Mouse (Mus musculus): Measurements from ENCODE around the gene B4galnt4. TPM values are rescaled to one million over a fixed set of nuclear protein-coding genes. Genes with fewer than 3 reads are reported as not detected.

The B4galnt4 gene
- total RNA-seq, 1 experiment: 31.1 TPM

GRCm38 (mm10) chr7:141088473-141088872 is 27.6 kb downstream of the B4galnt4 start:
- peak overlapping the region; percentile 6; the same call in 1 of the 2 replicates for H3K9ac ChIP-seq (ENCODE audit: insufficient read depth, low read depth, low read length, poor library complexity, severe bottlenecking)
- H3K4me1 ChIP-seq (ENCODE audit: control insufficient read depth in 2 of 2, insufficient read depth in 2 of 2, low read length in 2 of 2, poor library complexity in 1 of 2): peaks cover 11 to 30% of the 10 kb centered on the region in 2 experiments; a peak in 2 of 4 replicates
- no peaks in the 10 kb centered on the region for H3K9me3 ChIP-seq (ENCODE audit: control insufficient read depth, insufficient read depth, low read depth, low read length)
- H3K27ac ChIP-seq (ENCODE audit: insufficient read depth, low read depth, low read length, poor library complexity, severe bottlenecking): no peak overlapping the region
- H3K4me3 ChIP-seq (ENCODE audit: insufficient read depth in 1 of 2, low read depth in 1 of 2, low read length in 2 of 2, poor library complexity in 1 of 2, severe bottlenecking in 1 of 2): peak overlapping the region; percentile 44 to 48; a peak in 3 of 4 replicates
- TF ChIP-seq MAFK (IDR thresholded peaks at IDR 0.05; ENCODE audit: insufficient read depth, low read depth, low read length) (no peak), HCFC1 (IDR thresholded peaks at IDR 0.05; ENCODE audit: borderline replicate concordance, insufficient read depth, low read length) (no peak), CHD2 (IDR thresholded peaks at IDR 0.05; ENCODE audit: low read depth, low read length) (no peak), ZNF384 (IDR thresholded peaks at IDR 0.05; ENCODE audit: low read depth, low read length) (no peak), ZC3H11A (IDR thresholded peaks at IDR 0.05; ENCODE audit: borderline replicate concordance, low read depth, low read length) (no peak)
- H3K36me3 ChIP-seq (ENCODE audit: control insufficient read depth, insufficient read depth, low read length, poor library complexity, severe bottlenecking): peaks cover 6% of the 10 kb centered on the region; the same call in 1 of the 2 replicates
- no peak for DNase-seq (ENCODE audit: low read depth, low spot score)
- in situ Hi-C loops (cut with MboI; ENCODE audit: low sequenced_read_pairs in 2 of 2, unreplicated experiment in 2 of 2): no loop called here

- Histone ChIP-seq H3K27ac (ENCODE audit: insufficient read depth, low read depth, low read length, poor library complexity, severe bottlenecking) (no peak overlapping the region), H3K9ac (ENCODE audit: insufficient read depth, low read depth, low read length, poor library complexity, severe bottlenecking) (no peak overlapping the region), H3K9me3 (ENCODE audit: control insufficient read depth, insufficient read depth, low read depth, low read length) (no peaks in the 10 kb centered on the region), H3K36me3 (ENCODE audit: control insufficient read depth, insufficient read depth, low read length, poor library complexity, severe bottlenecking) (peaks cover 8% of the 10 kb centered on the region; the same call in 1 of the 2 replicates), H3K4me3 (ENCODE audit: insufficient read depth in 1 of 2, low read depth in 1 of 2, low read length in 2 of 2, poor library complexity in 1 of 2, severe bottlenecking in 1 of 2) (no peak overlapping the region), H3K4me1 (ENCODE audit: control insufficient read depth in 2 of 2, insufficient read depth in 2 of 2, low read length in 2 of 2, poor library complexity in 1 of 2) (peaks cover 11 to 35% of the 10 kb centered on the region in 2 experiments; a peak in 2 of 4 replicates)
- no peak for TF ChIP-seq ZC3H11A (IDR thresholded peaks at IDR 0.05; ENCODE audit: borderline replicate concordance, low read depth, low read length)
- TF ChIP-seq HCFC1 (IDR thresholded peaks at IDR 0.05; ENCODE audit: borderline replicate concordance, insufficient read depth, low read length): no peak
- no peak for TF ChIP-seq MAFK (IDR thresholded peaks at IDR 0.05; ENCODE audit: insufficient read depth, low read depth, low read length)
- no peak for DNase-seq (ENCODE audit: low read depth, low spot score)
- in situ Hi-C loops (cut with MboI; ENCODE audit: low sequenced_read_pairs in 2 of 2, unreplicated experiment in 2 of 2): no loop called here
Measured at GRCm38 (mm10) chr7:141090228-141090627, 29.3 kb downstream of the B4galnt4 start.

GRCm38 (mm10) chr7:141092051-141092735 is 31.3 kb downstream of the B4galnt4 start:
- Histone ChIP-seq H3K27ac (ENCODE audit: insufficient read depth, low read depth, low read length, poor library complexity, severe bottlenecking) (no peak overlapping the region), H3K4me1 (ENCODE audit: control insufficient read depth in 2 of 2, insufficient read depth in 2 of 2, low read length in 2 of 2, poor library complexity in 1 of 2) (peaks cover 16 to 46% of the 10 kb centered on the region in 2 experiments; a peak in 3 of 4 replicates), H3K9ac (ENCODE audit: insufficient read depth, low read depth, low read length, poor library complexity, severe bottlenecking) (peak overlapping the region; percentile 68; the same call in 1 of the 2 replicates), H3K4me3 (ENCODE audit: insufficient read depth in 1 of 2, low read depth in 1 of 2, low read length in 2 of 2, poor library complexity in 1 of 2, severe bottlenecking in 1 of 2) (peak overlapping the region; percentile 32 to 49; a peak in 3 of 4 replicates), H3K36me3 (ENCODE audit: control insufficient read depth, insufficient read depth, low read length, poor library complexity, severe bottlenecking) (peaks cover 8% of the 10 kb centered on the region; the same call in 1 of the 2 replicates), H3K9me3 (ENCODE audit: control insufficient read depth, insufficient read depth, low read depth, low read length) (no peaks in the 10 kb centered on the region)
- in situ Hi-C loops (cut with MboI; ENCODE audit: low sequenced_read_pairs in 2 of 2, unreplicated experiment in 2 of 2): no loop called here
- DNase-seq (ENCODE audit: low read depth, low spot score): peak; percentile 92
- TF ChIP-seq HCFC1 (IDR thresholded peaks at IDR 0.05; ENCODE audit: borderline replicate concordance, insufficient read depth, low read length) (0 out of 2 replicates have a peak, but pooled peaks have one; percentile 35), ZC3H11A (IDR thresholded peaks at IDR 0.05; ENCODE audit: borderline replicate concordance, low read depth, low read length) (peak; percentile 37; the same call in 1 of the 2 replicates), ZNF384 (IDR thresholded peaks at IDR 0.05; ENCODE audit: low read depth, low read length) (no peak)

- no peaks in the 10 kb centered on the region for H3K9me3 ChIP-seq (ENCODE audit: control insufficient read depth, insufficient read depth, low read depth, low read length)
- H3K9ac ChIP-seq (ENCODE audit: insufficient read depth, low read depth, low read length, poor library complexity, severe bottlenecking): no peak overlapping the region
- peaks cover 10 to 30% of the 10 kb centered on the region in 2 experiments; a peak in 3 of 4 replicates for H3K4me1 ChIP-seq (ENCODE audit: control insufficient read depth in 2 of 2, insufficient read depth in 2 of 2, low read length in 2 of 2, poor library complexity in 1 of 2)
- H3K36me3 ChIP-seq (ENCODE audit: control insufficient read depth, insufficient read depth, low read length, poor library complexity, severe bottlenecking): peaks cover 8% of the 10 kb centered on the region; the same call in 1 of the 2 replicates
- no peak overlapping the region for H3K27ac ChIP-seq (ENCODE audit: insufficient read depth, low read depth, low read length, poor library complexity, severe bottlenecking)
- H3K4me3 ChIP-seq (ENCODE audit: insufficient read depth in 1 of 2, low read depth in 1 of 2, low read length in 2 of 2, poor library complexity in 1 of 2, severe bottlenecking in 1 of 2): no peak overlapping the region
- TF ChIP-seq ZNF384 (IDR thresholded peaks at IDR 0.05; ENCODE audit: low read depth, low read length): no peak
- TF ChIP-seq CHD2 (IDR thresholded peaks at IDR 0.05; ENCODE audit: low read depth, low read length): no peak
- TF ChIP-seq MAFK (IDR thresholded peaks at IDR 0.05; ENCODE audit: insufficient read depth, low read depth, low read length): no peak
- TF ChIP-seq HCFC1 (IDR thresholded peaks at IDR 0.05; ENCODE audit: borderline replicate concordance, insufficient read depth, low read length): no peak
- no peak for TF ChIP-seq ZC3H11A (IDR thresholded peaks at IDR 0.05; ENCODE audit: borderline replicate concordance, low read depth, low read length)
- in situ Hi-C loops (cut with MboI; ENCODE audit: low sequenced_read_pairs in 2 of 2, unreplicated experiment in 2 of 2): no loop called here
- DNase-seq (ENCODE audit: low read depth, low spot score): no peak
Measured at GRCm38 (mm10) chr7:141093950-141094349, 33.0 kb downstream of the B4galnt4 start.

All from ES-E14 (cell line).